Mouse (Mus musculus) forebrain, postnatal 0 days (tissue): ENCODE measurements around the gene Cfb. TPM values are rescaled to one million over a fixed set of nuclear protein-coding genes. Genes with fewer than 3 reads are reported as not detected.

Source experiments
- ATAC-seq: fragments of 200-750 bp; cut with Nextera tagmentation; 2 replicates; pipeline ENCODE4 v1.8.0; 2017; ENCODE audit warnings: mild to moderate bottlenecking, moderate library complexity
- DNase-seq: peaks from one replicate; pipeline ENCODE4 v3.0.0-alpha.2; 2015
- H3K27ac ChIP-seq: fragments of 300-500 bp; sonication (generic); 2 replicates; pipeline ENCODE4 v1.5.1; 2014; ENCODE audit warnings: low read depth, mild to moderate bottlenecking, antibody characterized with exemption, low read length, moderate library complexity, mixed read lengths
- H3K27me3 ChIP-seq: fragments of 300-500 bp; sonication (generic); 2 replicates; pipeline ENCODE4 v1.6.1; 2014; ENCODE audit warnings: mild to moderate bottlenecking, low read length, mixed read lengths; ENCODE audit not compliant: insufficient read depth
- H3K36me3 ChIP-seq: fragments of 300-500 bp; sonication (generic); 2 replicates; pipeline ENCODE4 v1.6.1; 2014; ENCODE audit warnings: mild to moderate bottlenecking, moderate library complexity; ENCODE audit not compliant: insufficient read depth
- H3K4me1 ChIP-seq: fragments of 300-500 bp; sonication (generic); 2 replicates; pipeline ENCODE4 v1.6.1; 2014; ENCODE audit warnings: antibody characterized with exemption; ENCODE audit not compliant: insufficient read depth
- H3K4me2 ChIP-seq: fragments of 300-500 bp; sonication (generic); 2 replicates; pipeline ENCODE4 v1.6.1; 2014; ENCODE audit warnings: low read depth, mild to moderate bottlenecking, moderate library complexity
- H3K4me3 ChIP-seq: fragments of 300-500 bp; sonication (generic); 2 replicates; pipeline ENCODE4 v1.5.1; 2014; ENCODE audit warnings: low read depth, low read length, mixed read lengths
- H3K9ac ChIP-seq: fragments of 300-500 bp; sonication (generic); 2 replicates; pipeline ENCODE4 v1.6.1; 2014; ENCODE audit warnings: mild to moderate bottlenecking
- H3K9me3 ChIP-seq: fragments of 300-500 bp; sonication (generic); 2 replicates; pipeline ENCODE4 v1.6.1; 2016; ENCODE audit warnings: low read length
- CTCF ChIP-seq: sonication (generic); IDR thresholded peaks from 2 replicates; pipeline ENCODE4 v1.5.1; 2016; ENCODE audit warnings: antibody characterized with exemption, control low read depth, low read depth
- WGBS: fragments of 180-500 bp; shearing (Covaris S2); extraction: QIAGEN DNeasy Blood & Tissue Kit; methylation state at CpG from one replicate; pipeline ENCODE4 v1.1.7; 2014; 5-methylcytosine and 5-hydroxymethylcytosine counted together
- polyA plus RNA-seq: library from polyadenylated mRNA; unstranded; fragments of >200 nt; fragmentation: Nextera tagmentation; extraction: Ambion mirVana; gene quantifications from 2 replicates; pipeline ENCODE4 v1.2.1, GENCODE M21; 2015
- total RNA-seq: library from RNA; depleted of rRNA; stranded (reverse); fragments of >200 nt; gene quantifications from 2 replicates; pipeline ENCODE4 v1.2.3, GENCODE M21; 2014

Gene Cfb
- total and polyA plus RNA-seq, 2 experiments from 2014 or later, result 0.67 to 1.0 TPM

- Histone ChIP-seq H3K27ac (no peak overlapping the region), H3K9ac (peak overlapping the region; percentile 75), H3K4me1 (0 out of 2 replicates have a peak, but pooled peaks cover 10% of the 10 kb centered on the region), H3K9me3 (no peaks in the 10 kb centered on the region), H3K4me2 (peak overlapping the region; percentile 77), H3K27me3 (no peaks in the 10 kb centered on the region), H3K4me3 (peak overlapping the region; percentile 68), H3K36me3 (peaks cover 61% of the 10 kb centered on the region)
- WGBS, result 4% methylated on average over 25 of the region's 25 CpGs
- DNase-seq (peak; percentile 6), ATAC-seq (no peak; the same call in 1 of the 2 replicates)
- TF ChIP-seq CTCF, result no peak
Observed at GRCm38 (mm10) chr17:34850517-34851125, 11.7 kb downstream of the Cfb start.

DNA sequence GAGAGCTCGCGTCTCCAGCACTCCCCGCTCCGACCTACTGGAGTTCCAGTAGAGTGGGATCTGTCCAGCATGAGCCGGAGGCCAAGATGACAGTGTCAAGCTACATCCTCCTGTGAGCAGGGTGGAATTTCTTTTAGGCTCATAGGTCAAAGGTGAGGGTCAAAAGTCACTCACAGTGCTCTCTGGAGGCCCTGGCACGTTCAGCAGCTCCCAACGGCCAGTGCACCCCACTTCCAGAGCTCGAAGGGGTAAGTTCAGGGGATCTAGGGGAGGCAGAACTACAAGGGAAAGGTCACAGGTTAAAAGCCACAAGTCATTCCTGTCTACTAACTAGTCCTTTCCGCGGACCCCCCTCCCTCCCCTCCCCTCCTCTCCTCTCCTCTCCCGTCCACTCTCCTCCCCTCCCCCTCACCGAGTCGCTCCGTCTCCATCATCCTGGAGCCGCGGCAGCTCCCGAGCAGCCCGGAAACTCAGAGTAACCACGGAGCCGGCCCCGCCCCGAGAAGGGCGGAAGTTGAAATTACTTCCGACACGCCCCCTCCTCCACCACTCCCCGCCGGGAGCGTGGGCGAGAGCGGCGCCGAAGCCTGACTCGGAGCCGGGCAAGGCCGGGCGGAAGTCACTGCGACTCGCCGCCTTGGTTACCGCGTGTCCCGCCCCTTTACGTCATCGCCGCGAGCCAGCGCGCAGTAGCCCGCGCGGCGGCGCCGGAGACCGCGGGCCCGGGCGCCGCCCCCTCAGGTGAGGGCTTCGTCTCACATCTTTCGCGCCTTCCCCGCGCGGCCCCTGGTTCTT is 12.4 kb downstream of the Cfb start, which contains the start of the genes Skiv2l and Nelfe:
Gene Skiv2l, minus strand, starts transcription at position 489 of the 795 bp plus-strand sequence.
Gene Nelfe, plus strand, starts transcription at position 670 of the 795 bp plus-strand sequence.
- Histone ChIP-seq H3K9ac (peak within 1 kb of the TSS; percentile 75), H3K4me3 (peak within 1 kb of the TSS; percentile 68), H3K27ac (peak within 1 kb of the TSS; percentile 5; the same call in 1 of the 2 replicates), H3K4me1 (0 out of 2 replicates have a peak, but pooled peaks cover 10% of the 10 kb centered on the region), H3K27me3 (no peaks in the 10 kb centered on the region), H3K9me3 (no peaks in the 10 kb centered on the region), H3K4me2 (peak within 1 kb of the TSS; percentile 77), H3K36me3 (peaks cover 61% of the 10 kb centered on the region)
- peak; percentile 99 for ATAC-seq
- under 1% methylated on average over 60 of the region's 65 CpGs for WGBS
- TF ChIP-seq CTCF, result no peak
- DNase-seq, result peak; percentile 99

DNA sequence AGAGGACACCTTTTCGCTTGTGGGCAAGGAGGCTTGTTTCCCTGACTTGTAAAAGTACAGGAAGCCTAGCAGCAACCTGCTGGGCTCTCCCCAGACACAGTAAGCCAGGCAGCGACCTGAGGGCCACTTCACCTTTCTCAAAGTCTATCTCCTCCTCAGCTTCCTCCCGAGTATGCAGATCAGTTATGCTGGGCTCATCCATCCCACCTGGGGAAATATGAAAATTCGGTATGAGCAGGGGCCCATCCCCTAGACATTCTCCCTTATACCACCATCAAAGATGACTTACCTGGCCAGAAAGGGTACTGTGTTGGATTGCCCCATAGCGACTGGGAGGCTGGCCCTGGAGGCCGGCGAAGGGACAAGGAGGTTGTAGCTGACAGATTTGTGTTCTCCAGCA is 14.7 kb downstream of the Cfb start:
- DNase-seq (no peak), ATAC-seq (no peak)
- H3K4me1 ChIP-seq, result 0 out of 2 replicates have a peak, but pooled peaks cover 10% of the 10 kb centered on the region
- no peak overlapping the region for H3K4me2 ChIP-seq
- no peak overlapping the region for H3K27ac ChIP-seq
- H3K9ac ChIP-seq, result no peak overlapping the region
- no peak overlapping the region for H3K4me3 ChIP-seq
- no peak for TF ChIP-seq CTCF
- WGBS, result 94% methylated on average over 7 of the region's 7 CpGs
- H3K9me3 ChIP-seq, result no peaks in the 10 kb centered on the region
- no peaks in the 10 kb centered on the region for H3K27me3 ChIP-seq
- H3K36me3 ChIP-seq, result peaks cover 60% of the 10 kb centered on the region

- Histone ChIP-seq H3K27me3 (no peaks in the 10 kb centered on the region), H3K36me3 (peaks cover 59% of the 10 kb centered on the region), H3K4me2 (no peak overlapping the region), H3K4me3 (no peak overlapping the region), H3K4me1 (0 out of 2 replicates have a peak, but pooled peaks cover 10% of the 10 kb centered on the region), H3K9ac (no peak overlapping the region), H3K27ac (no peak overlapping the region), H3K9me3 (no peaks in the 10 kb centered on the region)
- no peak for ATAC-seq
- TF ChIP-seq CTCF, result no peak
- DNase-seq, result no peak
- 87% methylated on average over 6 of the region's 6 CpGs for WGBS
Observed at GRCm38 (mm10) chr17:34847192-34847591, 15.1 kb downstream of the Cfb start.

GRCm38 (mm10) chr17:34844884-34845283 is 17.4 kb downstream of the Cfb start:
- Histone ChIP-seq H3K27me3 (no peaks in the 10 kb centered on the region), H3K9me3 (no peaks in the 10 kb centered on the region), H3K4me3 (no peak overlapping the region), H3K27ac (no peak overlapping the region), H3K4me1 (0 out of 2 replicates have a peak, but pooled peaks cover 5% of the 10 kb centered on the region), H3K36me3 (peaks cover 80% of the 10 kb centered on the region), H3K9ac (no peak overlapping the region), H3K4me2 (no peak overlapping the region)
- 91% methylated on average over 13 of the region's 13 CpGs for WGBS
- DNase-seq (no peak), ATAC-seq (no peak)
- TF ChIP-seq CTCF, result no peak

- H3K27me3 ChIP-seq, result no peaks in the 10 kb centered on the region
- H3K9me3 ChIP-seq, result no peaks in the 10 kb centered on the region
- no peak overlapping the region for H3K4me3 ChIP-seq
- H3K9ac ChIP-seq, result no peak overlapping the region
- TF ChIP-seq CTCF, result no peak
- peaks cover 71% of the 10 kb centered on the region for H3K36me3 ChIP-seq
- no peak for ATAC-seq
- no peak overlapping the region for H3K4me2 ChIP-seq
- WGBS, result 85% methylated on average over 6 of the region's 6 CpGs
- H3K4me1 ChIP-seq, result 0 out of 2 replicates have a peak, but pooled peaks cover 10% of the 10 kb centered on the region
- no peak for DNase-seq
- H3K27ac ChIP-seq, result no peak overlapping the region
Observed at GRCm38 (mm10) chr17:34840736-34841307, 21.5 kb downstream of the Cfb start.
